Mouse (Mus musculus): ENCODE measurements at regions not wholly inside any gene's neighbourhood (a gene's known extent, or its start where the extent isn't known, plus 50 kb on each side); places are given as distances from the start of the nearest gene placed in this dataset.

GRCm38 (mm10) chr11:45271206-45271605 is 580.6 kb upstream of the Clint1 start:
- TF ChIP-seq POLR2A (IDR thresholded peaks at IDR 0.05; ENCODE audit: borderline replicate concordance, extremely low read depth, insufficient read depth, insufficient read length, poor library complexity, severe bottlenecking) (no peak), CTCF (IDR thresholded peaks at IDR 0.05; ENCODE audit: borderline replicate concordance, extremely low read depth, insufficient read depth, insufficient read length) (no peak)

All from brain, embryonic 14.5 days (tissue).